Mouse (Mus musculus): ENCODE data around the gene Klhl23.

GRCm38 (mm10) chr2:69885451-69886305 lies 63.9 kb downstream of the Klhl23 start, which contains the start of gene Mettl5:
- peak; percentile 93 for TF ChIP-seq POLR2A (IDR thresholded peaks at IDR 0.05; ENCODE audit: low read depth, low read length)
- TF ChIP-seq CTCF (IDR thresholded peaks at IDR 0.05; ENCODE audit: borderline replicate concordance, insufficient read depth, low read length): peak; percentile 67; the same call in 1 of the 2 replicates

All from embryonic fibroblast, embryonic 13.5 days (primary cell).